Mouse (Mus musculus): ENCODE results near the gene Tiparp. TPM values are rescaled to one million over a fixed set of nuclear protein-coding genes. Genes with fewer than 3 reads are reported as not detected.

Gene Tiparp
- polyA plus RNA-seq, 1 experiment: 1.8 TPM

GRCm38 (mm10) chr3:65603392-65604055 lies 75.3 kb downstream of the Tiparp start:
- Histone ChIP-seq H3K27me3 (ENCODE audit: control insufficient read depth, insufficient read depth, low read length) (no peaks in the 10 kb centered on the region), H3K4me3 (ENCODE audit: extremely low read depth, insufficient read depth, insufficient read length) (no peak overlapping the region), H3K4me1 (ENCODE audit: control insufficient read depth, insufficient read depth, insufficient read length) (no peaks in the 10 kb centered on the region), H3K27ac (ENCODE audit: insufficient read depth, low read length) (no peak overlapping the region), H3K36me3 (ENCODE audit: control insufficient read depth, insufficient read depth, low read length) (no peaks in the 10 kb centered on the region)
- 53% methylated on average over 4 of the region's 4 CpGs for WGBS
- TF ChIP-seq POLR2A (IDR thresholded peaks at IDR 0.05; ENCODE audit: low read depth, low read length) (no peak), CTCF (IDR thresholded peaks at IDR 0.05; ENCODE audit: extremely low read depth, insufficient read depth, insufficient read length, insufficient replicate concordance) (no peak)
- no peak for DNase-seq (ENCODE audit: low read depth in 1 of 2, low spot score in 2 of 2)

Other genes with a start within 250 kb of the Tiparp start
- gene Ssr3, start 135.8 kb upstream of the Tiparp start, polyA plus RNA-seq (2012; rRNA removed): 21.8 and 21.9 TPM in 2 replicates
- gene Lekr1, start 137.8 kb downstream of the Tiparp start, polyA plus RNA-seq (2012; rRNA removed): 0.09 and 0.20 TPM in 2 replicates

All from spleen, adult 2 months (tissue).